Mouse (Mus musculus): ENCODE measurements at regions not wholly inside any gene's neighbourhood (a gene's known extent, or its start where the extent isn't known, plus 50 kb on each side); places are given as distances from the start of the nearest gene placed in this dataset.
A peak's percentile ranks its signal among the peaks of the same experiment; 100 is the strongest.
"Not testable (repeated sequence)": the region's sequence is repeated elsewhere in the genome, so short reads cannot be mapped to it uniquely, and the experiment has no call there.

DNA sequence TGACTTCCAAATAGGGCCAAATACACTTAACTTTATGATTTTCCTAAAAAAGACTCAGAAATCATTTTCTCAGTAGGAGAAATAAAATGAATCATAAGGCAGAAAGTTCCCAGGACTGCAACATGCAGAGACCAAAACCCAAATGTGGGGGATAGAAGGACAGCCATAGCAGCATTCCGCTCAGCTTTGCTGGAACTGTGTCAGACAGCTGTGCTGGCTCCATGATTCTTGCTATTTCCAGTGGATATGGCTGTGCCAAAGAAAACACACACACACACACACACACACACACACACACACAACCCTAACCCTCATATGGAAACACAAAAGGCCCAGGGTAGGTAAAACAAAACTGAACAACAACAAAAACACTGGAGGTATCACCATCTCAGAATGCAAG, 78.6 kb upstream of the Tgm3 start:
- 78% methylated on average over 1 of the region's 1 CpGs for WGBS
- Histone ChIP-seq H3K27ac (ENCODE audit: low read depth, low read length) (no peak overlapping the region), H3K36me3 (ENCODE audit: control insufficient read depth, insufficient read depth, low read length) (no peaks in the 10 kb centered on the region), H3K4me2 (replicated peaks; ENCODE audit: low read depth, low read length) (no peak overlapping the region), H3K4me3 (ENCODE audit: low read length) (no peak overlapping the region), H3K27me3 (ENCODE audit: control insufficient read depth, insufficient read depth, low read length) (no peaks in the 10 kb centered on the region), H3K9ac (ENCODE audit: low read depth, low read length) (no peak overlapping the region), H3K9me3 (ENCODE audit: control insufficient read depth, low read length) (no peaks in the 10 kb centered on the region), H3K4me1 (ENCODE audit: control insufficient read depth, insufficient read depth, low read length) (no peaks in the 10 kb centered on the region)
- ATAC-seq (ENCODE audit: low FRiP score, low TSS enrichment): no peak

DNA sequence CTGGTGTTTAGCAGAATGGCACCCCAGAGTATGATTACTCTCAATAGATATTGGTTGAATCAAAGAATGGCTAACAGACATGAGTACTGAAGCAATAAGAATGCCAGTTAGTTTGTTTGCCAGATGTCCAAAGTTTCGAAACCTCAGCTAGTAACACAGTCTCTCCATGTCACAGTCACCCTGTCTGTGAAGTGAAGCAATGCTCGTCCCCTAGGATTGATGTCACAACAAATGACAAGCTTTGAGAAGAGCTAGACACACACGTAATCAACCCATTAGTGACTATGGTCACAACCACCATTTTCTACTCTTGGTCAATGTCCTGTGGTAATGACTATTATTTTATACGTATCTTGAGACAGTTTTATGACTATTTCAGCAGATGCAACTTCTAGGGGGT, 69.3 kb upstream of the Tgm3 start:
- Histone ChIP-seq H3K27ac (ENCODE audit: low read depth, low read length) (no peak overlapping the region), H3K4me1 (ENCODE audit: control insufficient read depth, insufficient read depth, low read length) (no peaks in the 10 kb centered on the region), H3K36me3 (ENCODE audit: control insufficient read depth, insufficient read depth, low read length) (no peaks in the 10 kb centered on the region), H3K4me2 (replicated peaks; ENCODE audit: low read depth, low read length) (no peak overlapping the region), H3K9me3 (ENCODE audit: control insufficient read depth, low read length) (no peaks in the 10 kb centered on the region), H3K27me3 (ENCODE audit: control insufficient read depth, insufficient read depth, low read length) (no peaks in the 10 kb centered on the region), H3K9ac (ENCODE audit: low read depth, low read length) (no peak overlapping the region), H3K4me3 (ENCODE audit: low read length) (no peak overlapping the region)
- WGBS: 92% methylated on average over 4 of the region's 4 CpGs
- no peak for ATAC-seq (ENCODE audit: low FRiP score, low TSS enrichment)

DNA sequence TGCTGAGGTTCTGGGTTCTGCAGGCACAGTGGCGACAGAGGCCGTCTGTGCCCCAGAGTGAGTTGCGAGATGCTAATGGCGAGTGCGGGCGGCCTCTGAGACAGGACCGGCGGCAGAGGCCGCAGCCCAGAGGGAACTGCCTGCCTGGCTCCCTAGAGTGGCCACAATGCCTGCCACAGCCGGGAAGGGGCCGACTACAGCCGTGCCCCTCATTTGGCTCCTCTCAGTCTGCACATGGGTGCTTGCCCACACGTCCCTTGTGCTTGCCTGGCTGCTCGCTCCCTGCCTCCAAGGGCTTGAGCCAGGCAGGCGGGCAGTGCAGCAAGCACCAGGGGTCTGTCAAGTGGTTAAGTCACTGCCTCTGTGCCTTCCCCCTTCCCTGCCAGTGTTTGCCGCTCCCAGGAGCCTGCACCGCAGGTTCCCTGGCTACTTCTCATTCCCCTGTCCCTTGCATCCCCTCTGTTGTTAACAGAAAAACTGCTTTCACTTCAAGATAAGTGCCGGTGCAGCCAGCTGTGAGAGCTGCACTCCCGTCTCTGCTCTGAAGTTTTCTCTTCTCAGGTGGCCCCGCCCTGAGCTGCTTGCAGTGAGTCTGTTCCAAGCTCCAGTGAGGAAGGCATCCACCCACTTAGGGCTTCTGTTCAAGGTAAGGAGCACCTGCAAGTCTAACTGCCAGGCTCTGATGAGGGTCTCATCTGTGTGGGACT, 64.1 kb upstream of the Tgm3 start:
- H3K4me2 ChIP-seq (replicated peaks; ENCODE audit: low read depth, low read length): peak overlapping the region; percentile 39
- no peak overlapping the region for H3K27ac ChIP-seq (ENCODE audit: low read depth, low read length)
- no peaks in the 10 kb centered on the region for H3K9me3 ChIP-seq (ENCODE audit: control insufficient read depth, low read length)
- 0 out of 2 replicates have a peak overlapping the region, but pooled peaks have one; percentile 4 for H3K4me3 ChIP-seq (ENCODE audit: low read length)
- H3K36me3 ChIP-seq (ENCODE audit: control insufficient read depth, insufficient read depth, low read length): no peaks in the 10 kb centered on the region
- peak overlapping the region; percentile 42 for H3K9ac ChIP-seq (ENCODE audit: low read depth, low read length)
- WGBS: 46% methylated on average over 20 of the region's 20 CpGs
- peak; percentile 64 for ATAC-seq (ENCODE audit: low FRiP score, low TSS enrichment)
- H3K4me1 ChIP-seq (ENCODE audit: control insufficient read depth, insufficient read depth, low read length): no peaks in the 10 kb centered on the region
- H3K27me3 ChIP-seq (ENCODE audit: control insufficient read depth, insufficient read depth, low read length): no peaks in the 10 kb centered on the region

DNA sequence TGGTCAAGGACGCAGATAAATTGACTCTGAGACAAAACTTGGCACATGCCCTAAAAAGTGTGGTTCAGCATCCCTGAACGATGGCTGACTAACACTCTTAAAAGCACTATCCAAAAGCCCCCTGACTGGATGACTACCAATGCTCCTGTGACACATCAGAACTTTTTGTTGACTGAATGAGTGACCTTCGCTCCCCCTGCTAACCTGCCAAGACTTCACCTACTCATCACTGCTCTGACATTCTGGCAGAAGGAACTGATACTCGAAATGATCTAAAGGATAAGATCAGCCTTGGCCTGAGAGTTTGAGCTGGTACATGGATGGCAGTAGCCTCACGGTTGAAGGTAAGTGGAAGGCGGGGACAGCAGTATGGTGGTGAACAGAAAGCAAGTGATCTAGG, 62.4 kb upstream of the Tgm3 start:
- H3K9ac ChIP-seq (ENCODE audit: low read depth, low read length); H3K9me3 ChIP-seq (ENCODE audit: control insufficient read depth, low read length); H3K4me3 ChIP-seq (ENCODE audit: low read length); H3K27ac ChIP-seq (ENCODE audit: low read depth, low read length); ATAC-seq (ENCODE audit: low FRiP score, low TSS enrichment); H3K27me3 ChIP-seq (ENCODE audit: control insufficient read depth, insufficient read depth, low read length); H3K4me2 ChIP-seq (replicated peaks; ENCODE audit: low read depth, low read length); H3K36me3 ChIP-seq (ENCODE audit: control insufficient read depth, insufficient read depth, low read length); H3K4me1 ChIP-seq (ENCODE audit: control insufficient read depth, insufficient read depth, low read length): not testable (repeated sequence)
- WGBS: 85% methylated on average over 6 of the region's 6 CpGs

DNA sequence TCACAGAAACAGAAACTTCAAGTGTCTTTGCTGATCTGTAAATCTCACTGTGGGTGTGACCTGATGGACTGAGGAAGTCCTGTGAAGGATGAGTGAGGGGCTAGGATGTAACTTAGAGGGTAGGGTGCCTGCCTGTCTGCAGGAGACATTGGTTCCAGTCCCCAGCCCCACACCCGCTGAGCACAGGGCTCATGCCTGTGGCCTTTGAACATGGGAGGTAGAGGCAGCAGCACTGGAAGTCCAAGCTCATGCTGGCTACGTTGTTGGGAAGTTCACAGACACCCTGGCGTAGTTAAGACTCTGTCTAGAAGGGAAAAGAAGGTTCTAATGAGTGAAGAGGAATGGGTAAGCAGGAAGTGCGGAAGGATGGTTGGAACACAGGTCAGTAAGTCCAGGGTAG, 59.7 kb upstream of the Tgm3 start:
- ATAC-seq (ENCODE audit: low FRiP score, low TSS enrichment): no peak
- WGBS: 91% methylated on average over 4 of the region's 4 CpGs
- Histone ChIP-seq H3K4me2 (replicated peaks; ENCODE audit: low read depth, low read length) (no peak overlapping the region), H3K9ac (ENCODE audit: low read depth, low read length) (no peak overlapping the region), H3K27ac (ENCODE audit: low read depth, low read length) (no peak overlapping the region), H3K36me3 (ENCODE audit: control insufficient read depth, insufficient read depth, low read length) (no peaks in the 10 kb centered on the region), H3K4me3 (ENCODE audit: low read length) (no peak overlapping the region), H3K9me3 (ENCODE audit: control insufficient read depth, low read length) (no peaks in the 10 kb centered on the region), H3K27me3 (ENCODE audit: control insufficient read depth, insufficient read depth, low read length) (no peaks in the 10 kb centered on the region), H3K4me1 (ENCODE audit: control insufficient read depth, insufficient read depth, low read length) (no peaks in the 10 kb centered on the region)

DNA sequence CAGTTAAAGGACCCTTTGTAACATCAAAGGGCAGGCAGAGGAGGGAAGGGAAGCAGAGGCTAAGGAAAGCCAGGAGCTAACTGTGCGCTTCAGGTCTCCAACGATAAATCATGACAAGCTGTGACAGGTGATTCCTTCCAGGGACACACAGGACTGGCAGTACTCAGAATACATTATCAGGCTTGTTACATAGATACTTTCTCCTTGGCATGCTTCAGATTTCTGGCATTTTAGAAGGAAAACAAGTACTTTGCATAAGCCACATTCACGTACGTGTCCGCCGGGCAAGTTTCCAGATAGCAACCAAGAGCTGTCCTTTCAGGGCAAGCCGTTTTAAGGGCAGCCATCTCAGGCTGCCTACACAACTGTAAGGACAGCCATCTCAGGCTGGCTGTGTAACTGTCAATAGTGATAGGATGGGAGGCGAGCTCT, 56.9 kb upstream of the Tgm3 start:
- no peak overlapping the region for H3K4me2 ChIP-seq (replicated peaks; ENCODE audit: low read depth, low read length)
- no peak overlapping the region for H3K27ac ChIP-seq (ENCODE audit: low read depth, low read length)
- no peak overlapping the region for H3K4me3 ChIP-seq (ENCODE audit: low read length)
- no peaks in the 10 kb centered on the region for H3K9me3 ChIP-seq (ENCODE audit: control insufficient read depth, low read length)
- no peaks in the 10 kb centered on the region for H3K4me1 ChIP-seq (ENCODE audit: control insufficient read depth, insufficient read depth, low read length)
- no peaks in the 10 kb centered on the region for H3K27me3 ChIP-seq (ENCODE audit: control insufficient read depth, insufficient read depth, low read length)
- H3K36me3 ChIP-seq (ENCODE audit: control insufficient read depth, insufficient read depth, low read length): no peaks in the 10 kb centered on the region
- ATAC-seq (ENCODE audit: low FRiP score, low TSS enrichment): peak; percentile 84
- H3K9ac ChIP-seq (ENCODE audit: low read depth, low read length): no peak overlapping the region
- 35% methylated on average over 8 of the region's 8 CpGs for WGBS

DNA sequence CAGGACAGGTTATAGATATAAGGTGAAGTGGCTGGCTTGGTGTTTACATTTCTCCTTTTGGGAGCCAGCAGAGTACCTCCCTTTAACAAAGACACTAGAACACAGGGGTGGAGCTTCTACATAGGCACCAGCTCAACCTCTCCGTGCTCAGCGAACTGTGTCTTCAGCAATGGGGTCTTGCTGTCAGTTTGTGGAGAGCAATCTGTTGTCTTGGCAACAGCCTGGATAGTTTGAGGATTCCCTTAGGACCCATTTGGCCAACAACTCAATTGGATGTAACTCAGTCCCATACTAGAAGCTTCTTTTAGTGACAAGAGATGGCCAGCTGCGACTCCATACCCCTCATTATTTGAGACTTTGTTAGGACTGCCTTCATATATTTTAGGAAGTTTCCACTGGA, 54.0 kb upstream of the Tgm3 start:
- Histone ChIP-seq H3K27ac (ENCODE audit: low read depth, low read length) (no peak overlapping the region), H3K27me3 (ENCODE audit: control insufficient read depth, insufficient read depth, low read length) (no peaks in the 10 kb centered on the region), H3K4me1 (ENCODE audit: control insufficient read depth, insufficient read depth, low read length) (no peaks in the 10 kb centered on the region), H3K4me2 (replicated peaks; ENCODE audit: low read depth, low read length) (no peak overlapping the region), H3K36me3 (ENCODE audit: control insufficient read depth, insufficient read depth, low read length) (no peaks in the 10 kb centered on the region), H3K9ac (ENCODE audit: low read depth, low read length) (no peak overlapping the region), H3K4me3 (ENCODE audit: low read length) (no peak overlapping the region), H3K9me3 (ENCODE audit: control insufficient read depth, low read length) (no peaks in the 10 kb centered on the region)
- 42% methylated on average over 3 of the region's 3 CpGs for WGBS
- ATAC-seq (ENCODE audit: low FRiP score, low TSS enrichment): no peak

DNA sequence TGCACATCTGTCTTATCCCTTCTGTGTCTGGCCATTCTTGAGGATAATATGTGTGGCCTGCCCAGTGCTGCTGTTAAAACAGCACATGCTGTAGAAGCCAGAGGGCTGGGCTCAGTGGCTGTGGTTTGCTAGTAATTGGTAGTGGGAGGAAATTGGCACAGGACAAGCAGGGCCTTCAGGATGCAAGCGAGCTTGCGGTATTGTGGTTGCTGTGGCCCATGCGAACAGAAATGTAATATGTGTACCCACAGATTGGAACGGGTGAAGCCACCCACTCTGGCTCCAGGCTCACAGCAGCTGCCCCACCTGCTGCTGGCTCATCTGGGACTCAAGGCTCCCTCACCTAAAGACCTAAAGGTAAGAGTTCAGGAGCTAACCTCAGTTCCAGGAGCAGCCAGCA, 51.8 kb upstream of the Tgm3 start:
- Histone ChIP-seq H3K27me3 (ENCODE audit: control insufficient read depth, insufficient read depth, low read length) (no peaks in the 10 kb centered on the region), H3K36me3 (ENCODE audit: control insufficient read depth, insufficient read depth, low read length) (no peaks in the 10 kb centered on the region), H3K4me1 (ENCODE audit: control insufficient read depth, insufficient read depth, low read length) (no peaks in the 10 kb centered on the region), H3K27ac (ENCODE audit: low read depth, low read length) (no peak overlapping the region), H3K4me2 (replicated peaks; ENCODE audit: low read depth, low read length) (no peak overlapping the region), H3K4me3 (ENCODE audit: low read length) (no peak overlapping the region), H3K9ac (ENCODE audit: low read depth, low read length) (no peak overlapping the region), H3K9me3 (ENCODE audit: control insufficient read depth, low read length) (no peaks in the 10 kb centered on the region)
- WGBS: 77% methylated on average over 4 of the region's 4 CpGs
- no peak for ATAC-seq (ENCODE audit: low FRiP score, low TSS enrichment)

DNA sequence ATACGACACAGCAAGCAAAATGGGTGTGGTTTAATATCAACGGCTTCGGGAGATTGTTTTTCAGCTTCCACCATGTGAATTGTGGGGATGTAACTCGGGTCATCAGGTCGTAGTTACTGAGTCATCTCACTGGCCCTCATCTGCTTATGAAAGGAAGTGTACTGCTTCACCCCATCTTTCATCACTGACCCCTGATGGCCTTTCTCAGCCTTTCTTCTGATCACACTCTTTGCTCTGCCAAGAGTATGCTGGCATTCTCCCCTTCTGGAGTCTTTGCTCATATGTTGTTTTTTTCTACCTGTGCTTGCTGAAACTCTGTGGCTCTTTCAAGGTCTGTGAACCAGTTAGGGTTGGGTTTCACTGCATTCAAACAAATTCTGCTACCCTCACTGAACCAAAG, 50.6 kb upstream of the Tgm3 start:
- Histone ChIP-seq H3K4me2 (replicated peaks; ENCODE audit: low read depth, low read length) (no peak overlapping the region), H3K9ac (ENCODE audit: low read depth, low read length) (no peak overlapping the region), H3K36me3 (ENCODE audit: control insufficient read depth, insufficient read depth, low read length) (no peaks in the 10 kb centered on the region), H3K4me1 (ENCODE audit: control insufficient read depth, insufficient read depth, low read length) (no peaks in the 10 kb centered on the region), H3K9me3 (ENCODE audit: control insufficient read depth, low read length) (no peaks in the 10 kb centered on the region), H3K4me3 (ENCODE audit: low read length) (no peak overlapping the region), H3K27me3 (ENCODE audit: control insufficient read depth, insufficient read depth, low read length) (no peaks in the 10 kb centered on the region), H3K27ac (ENCODE audit: low read depth, low read length) (no peak overlapping the region)
- no peak for ATAC-seq (ENCODE audit: low FRiP score, low TSS enrichment)
- 40% methylated on average over 5 of the region's 5 CpGs for WGBS

All from kidney, embryonic 14.5 days (tissue).